Mouse (Mus musculus): ENCODE results near the gene Fgfr3.

Fgfr3 gene

DNA sequence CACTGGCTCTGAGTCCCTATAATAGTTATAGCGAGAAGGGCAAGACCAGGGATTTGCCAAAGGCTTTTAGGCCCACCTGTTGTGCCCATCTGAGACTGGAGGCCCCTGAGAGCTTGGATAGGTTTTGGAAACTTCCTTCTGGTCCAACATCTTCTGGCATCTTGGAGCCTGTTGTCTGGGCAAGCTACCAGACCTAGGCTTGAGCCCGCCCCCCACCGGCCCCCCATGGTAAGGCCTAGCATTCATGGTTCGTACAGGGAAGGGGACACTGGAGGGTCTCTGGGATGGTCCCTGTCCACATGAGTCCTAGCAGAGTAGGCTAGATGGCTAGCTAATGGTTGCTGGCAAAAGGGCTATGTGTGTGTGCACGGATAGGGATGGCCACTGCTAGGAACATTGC lies 22.8 kb upstream of the Fgfr3 start:
- DNase-seq: no peak

- no peak for DNase-seq
These were observed 21.5 kb upstream of the Fgfr3 start for GRCm38 (mm10) chr5:33700010-33700409.

GRCm38 (mm10) chr5:33701832-33702231 lies 19.6 kb upstream of the Fgfr3 start:
- no peak for DNase-seq

- no peak for DNase-seq
These were observed 17.5 kb upstream of the Fgfr3 start for GRCm38 (mm10) chr5:33703999-33704398.

DNA sequence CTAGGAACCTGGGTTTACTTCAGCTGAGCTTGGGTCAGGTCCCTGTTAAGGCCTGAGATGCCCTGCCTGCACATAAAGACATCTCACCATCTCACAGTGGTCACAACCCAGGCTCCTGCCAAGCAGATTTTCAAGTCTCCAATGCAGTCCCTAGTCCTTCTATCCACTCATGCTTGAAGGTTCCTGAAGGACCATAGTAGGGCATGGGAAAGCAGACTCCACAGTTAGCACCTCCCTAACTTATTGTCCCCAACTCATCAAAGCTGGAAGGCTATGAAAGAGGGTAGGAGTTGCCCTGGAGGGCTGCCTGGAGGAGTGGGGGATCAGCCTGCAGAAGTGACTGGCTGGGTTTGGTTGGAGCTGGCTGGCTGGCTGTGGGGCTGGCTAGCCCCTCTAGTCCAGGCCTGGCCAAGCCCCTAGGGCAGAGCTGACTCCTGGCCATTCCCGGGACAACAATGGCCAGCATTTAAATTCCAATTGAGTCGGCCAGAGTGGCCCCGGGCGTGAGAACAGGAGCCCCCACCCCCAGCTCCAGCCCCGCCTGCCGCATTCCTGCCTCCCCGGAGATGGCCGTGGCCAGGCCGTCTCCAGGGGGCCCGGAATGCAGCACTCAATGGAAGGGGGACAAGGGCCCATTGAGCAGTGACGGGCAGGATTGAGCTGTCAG lies 16.4 kb upstream of the Fgfr3 start:
- no peak for DNase-seq

GRCm38 (mm10) chr5:33705612-33706349 lies 15.7 kb upstream of the Fgfr3 start:
- DNase-seq: no peak

GRCm38 (mm10) chr5:33706350-33706629 lies 15.2 kb upstream of the Fgfr3 start:
- no peak for DNase-seq

GRCm38 (mm10) chr5:33707163-33707562 lies 14.3 kb upstream of the Fgfr3 start:
- DNase-seq: no peak

GRCm38 (mm10) chr5:33709037-33709436 lies 12.4 kb upstream of the Fgfr3 start:
- no peak for DNase-seq

GRCm38 (mm10) chr5:33712550-33712949 lies 8.9 kb upstream of the Fgfr3 start:
- no peak for DNase-seq

DNA sequence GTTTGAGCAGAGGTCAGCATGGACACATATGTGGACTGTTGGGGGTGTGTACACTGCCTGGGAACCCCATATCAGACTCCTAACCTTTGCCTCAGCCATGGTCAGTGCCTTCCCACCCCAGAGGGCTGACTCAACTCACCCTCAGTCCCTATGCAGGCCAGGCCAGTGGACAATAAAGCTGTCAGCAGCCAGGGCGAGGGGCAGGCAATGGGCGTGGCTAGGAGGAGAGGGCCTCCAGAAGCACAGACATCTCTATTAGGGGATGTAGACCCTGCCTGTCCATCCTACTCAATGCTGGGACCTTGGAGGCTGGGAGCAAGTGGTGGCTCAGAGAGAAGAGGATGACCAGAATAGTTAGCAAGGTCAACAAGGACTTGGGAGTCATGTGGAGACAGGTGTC lies 6.3 kb upstream of the Fgfr3 start:
- no peak for DNase-seq

DNA sequence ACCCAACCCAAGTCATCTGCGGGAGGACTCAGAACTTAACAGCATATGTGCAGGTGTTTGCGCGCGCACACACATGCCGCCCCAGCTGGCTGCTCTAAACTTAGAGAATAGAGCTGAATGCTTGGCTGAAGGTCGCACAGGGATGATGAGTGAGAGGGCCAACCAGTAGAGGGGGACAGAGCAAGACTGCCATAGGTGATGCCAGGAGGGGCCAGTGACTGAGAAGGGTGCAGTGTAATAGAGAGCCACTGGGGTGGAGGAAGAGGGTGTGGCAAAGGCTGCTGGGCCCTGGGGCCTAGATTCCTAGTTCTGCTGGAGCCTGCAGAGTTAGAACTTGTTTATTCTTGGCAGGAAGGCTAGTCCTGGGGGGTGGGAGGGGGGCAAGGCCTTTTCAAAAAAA lies 5.0 kb upstream of the Fgfr3 start:
- DNase-seq: no peak

GRCm38 (mm10) chr5:33718460-33718859 lies 3.0 kb upstream of the Fgfr3 start:
- DNase-seq: no peak

DNA sequence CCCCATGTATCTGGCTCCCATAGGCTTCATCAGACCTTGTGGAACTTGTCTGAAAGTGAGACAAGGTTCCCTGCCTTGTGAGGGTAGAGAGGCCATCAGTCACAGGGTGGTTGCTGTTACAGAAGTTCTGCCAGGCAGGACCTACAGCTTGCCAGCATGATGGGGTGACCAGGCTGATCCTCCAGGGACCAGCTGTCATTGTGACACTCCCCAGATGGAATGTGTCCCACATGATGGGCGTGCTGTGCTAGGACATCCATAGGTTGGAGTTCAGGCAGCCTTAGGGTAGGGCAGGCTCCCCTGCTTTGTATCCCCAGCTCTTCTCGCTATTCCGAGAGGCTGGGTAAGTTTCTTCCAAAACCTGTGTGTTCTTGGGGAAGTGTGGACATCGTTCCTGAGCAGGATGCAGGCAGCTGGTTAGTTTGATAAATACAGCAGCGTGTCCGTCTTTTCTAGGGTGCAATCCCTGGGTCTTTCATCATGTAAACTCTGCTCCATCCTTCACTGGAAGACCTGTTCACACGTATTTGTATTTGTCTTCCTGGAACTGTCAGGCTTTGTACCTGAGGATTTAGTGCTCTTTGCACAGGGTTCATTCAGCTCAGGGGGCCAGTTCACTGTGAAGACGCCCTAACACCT lies 503 bp upstream of the Fgfr3 start:
- DNase-seq: no peak

GRCm38 (mm10) chr5:33722266-33723018 lies 968 bp downstream of the Fgfr3 start:
- no peak for DNase-seq

- DNase-seq: no peak
These were observed 1.7 kb downstream of the Fgfr3 start for GRCm38 (mm10) chr5:33723019-33723640.

GRCm38 (mm10) chr5:33723641-33724465 lies 2.4 kb downstream of the Fgfr3 start:
- no peak for DNase-seq

GRCm38 (mm10) chr5:33726081-33726647 lies 4.7 kb downstream of the Fgfr3 start:
- no peak for DNase-seq

- no peak for DNase-seq
These were observed 5.4 kb downstream of the Fgfr3 start for GRCm38 (mm10) chr5:33726891-33727290.

- DNase-seq: no peak
These were observed 7.4 kb downstream of the Fgfr3 start for GRCm38 (mm10) chr5:33728841-33729240.

DNA sequence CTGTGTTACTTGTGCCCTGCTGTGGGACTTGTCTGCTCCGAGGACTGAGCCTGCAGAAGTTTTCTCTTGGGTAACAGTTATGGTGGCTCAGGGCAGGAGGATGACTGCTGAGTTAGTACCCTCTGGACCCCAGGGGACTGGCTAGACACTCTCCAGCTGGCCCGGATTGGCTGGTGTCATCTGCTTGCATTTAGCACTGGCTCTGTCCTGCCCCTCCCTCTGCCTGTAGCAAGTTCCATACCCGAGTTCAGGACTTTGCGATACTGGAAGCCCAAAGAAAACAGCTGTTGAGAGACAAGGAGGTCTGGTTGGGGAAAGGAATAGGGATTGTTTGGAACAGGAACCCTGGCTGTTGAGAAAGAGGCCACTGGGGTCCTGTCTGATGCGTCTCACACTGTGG lies 9.0 kb downstream of the Fgfr3 start:
- DNase-seq: no peak

- no peak for DNase-seq
These were observed 9.6 kb downstream of the Fgfr3 start for GRCm38 (mm10) chr5:33731051-33731450.
